Mouse (Mus musculus): ENCODE measurements around the gene Cxcl15.
"Not testable (repeated sequence)": the region's sequence is repeated elsewhere in the genome, so short reads cannot be mapped to it uniquely, and the experiment has no call there.

Gene Cxcl15

GRCm38 (mm10) chr5:90790074-90790502, 4.2 kb upstream of the Cxcl15 start:
- no peak for DNase-seq (ENCODE audit: low spot score)

- not testable (repeated sequence) for DNase-seq (ENCODE audit: low spot score)
Observed at GRCm38 (mm10) chr5:90795392-90795791, 1.1 kb downstream of the Cxcl15 start.

- DNase-seq (ENCODE audit: low spot score), result no peak
Observed at GRCm38 (mm10) chr5:90804574-90804973, 10.2 kb downstream of the Cxcl15 start.

GRCm38 (mm10) chr5:90806050-90806449, 11.7 kb downstream of the Cxcl15 start:
- no peak for DNase-seq (ENCODE audit: low spot score)

- DNase-seq (ENCODE audit: low spot score), result no peak
Observed at GRCm38 (mm10) chr5:90807176-90807950, 13.0 kb downstream of the Cxcl15 start.

GRCm38 (mm10) chr5:90819756-90820155, 25.4 kb downstream of the Cxcl15 start:
- DNase-seq (ENCODE audit: low spot score), result no peak

GRCm38 (mm10) chr5:90832145-90832767, 37.9 kb downstream of the Cxcl15 start:
- DNase-seq (ENCODE audit: low spot score), result no peak

- DNase-seq (ENCODE audit: low spot score), result no peak
Observed at GRCm38 (mm10) chr5:90832768-90833388, 38.5 kb downstream of the Cxcl15 start.

GRCm38 (mm10) chr5:90834436-90834835, 40.1 kb downstream of the Cxcl15 start:
- no peak for DNase-seq (ENCODE audit: low spot score)

- no peak for DNase-seq (ENCODE audit: low spot score)
Observed at GRCm38 (mm10) chr5:90838582-90838981, 44.2 kb downstream of the Cxcl15 start.

- no peak for DNase-seq (ENCODE audit: low spot score)
Observed at GRCm38 (mm10) chr5:90840902-90841869, 46.9 kb downstream of the Cxcl15 start.

- DNase-seq (ENCODE audit: low spot score), result no peak
Observed at GRCm38 (mm10) chr5:90843891-90844290, 49.6 kb downstream of the Cxcl15 start.

GRCm38 (mm10) chr5:90850096-90850495, 55.8 kb downstream of the Cxcl15 start:
- not testable (repeated sequence) for DNase-seq (ENCODE audit: low spot score)

- DNase-seq (ENCODE audit: low spot score), result not testable (repeated sequence)
Observed at GRCm38 (mm10) chr5:90851391-90851790, 57.1 kb downstream of the Cxcl15 start.

Measured in urinary bladder, postnatal 25 days (tissue).